In the genomic region with DNA sequence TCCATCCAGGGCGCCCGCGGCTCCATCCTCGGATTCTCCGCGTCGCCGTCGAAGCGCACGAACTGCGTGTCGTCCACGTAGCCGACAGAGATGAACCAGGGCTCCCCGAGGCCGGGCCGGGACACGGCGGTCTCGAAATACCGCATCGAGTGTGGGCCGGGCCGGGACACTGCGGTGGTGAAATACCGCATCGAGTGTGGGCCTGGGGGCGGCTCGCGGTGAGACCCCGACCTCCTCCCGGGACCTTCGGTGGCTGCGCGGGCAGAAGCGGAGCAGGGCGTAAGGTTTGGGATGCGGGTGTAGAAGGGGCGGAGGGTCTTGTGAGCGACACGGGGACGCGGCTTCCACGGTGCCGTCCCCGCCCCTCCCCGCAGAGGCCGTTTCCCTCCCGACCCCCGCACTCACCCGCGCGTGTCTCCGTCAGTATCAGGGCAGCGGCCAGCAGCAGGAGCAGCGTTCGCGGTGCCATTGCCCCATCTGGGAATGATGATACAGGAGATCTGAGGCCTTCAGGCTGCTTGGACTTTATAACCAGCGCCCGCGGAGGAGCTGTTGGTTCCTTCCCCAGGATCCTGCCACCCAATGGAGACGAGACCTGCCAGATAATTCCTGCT, we compare ENCODE assay signal across 8 mouse cellular contexts. TPM values are rescaled to one million over a fixed set of nuclear protein-coding genes. Genes with fewer than 3 reads are reported as not detected.
DNase-seq lines count a peak whose midpoint lies in the region; ATAC-seq lines count a peak whose summit lies in the region.

Gene Gm8909 (minus strand): TSS at position 499 of the 614 bp plus-strand sequence.

- H3K4me3 ChIP-seq in heart, embryonic 11.5 days (ENCODE audit: low read depth, low read length) = peak within 1 kb of the TSS; percentile 41
- peak within 1 kb of the TSS; percentile 44 for H3K4me3 ChIP-seq in intestine, embryonic 15.5 days (replicated peaks)
- peak within 1 kb of the TSS; percentile 20 for H3K4me3 ChIP-seq in midbrain, embryonic 13.5 days (replicated peaks)

- no peak within 1 kb of the TSS for H3K27ac ChIP-seq in heart, embryonic 11.5 days (ENCODE audit: low read depth, low read length)
- H3K27ac ChIP-seq in intestine, embryonic 15.5 days = no peak within 1 kb of the TSS
- no peak within 1 kb of the TSS for H3K27ac ChIP-seq in midbrain, embryonic 13.5 days

- no peaks in the 10 kb centered on the region; the same call in 1 of the 2 replicates for H3K4me1 ChIP-seq in heart, embryonic 11.5 days (ENCODE audit: control insufficient read depth, insufficient read depth, low read length)
- H3K4me1 ChIP-seq in intestine, embryonic 15.5 days (replicated peaks) = 0 out of 2 replicates have a peak, but pooled peaks cover 5% of the 10 kb centered on the region
- H3K4me1 ChIP-seq in midbrain, embryonic 13.5 days (replicated peaks) = no peaks in the 10 kb centered on the region

- 2% methylated on average over 62 of the region's 63 CpGs for WGBS in heart, embryonic 11.5 days (ENCODE audit: insufficient replicate concordance)
- 3% methylated on average over 57 of the region's 63 CpGs for WGBS in intestine, embryonic 15.5 days
- 2% methylated on average over 61 of the region's 63 CpGs for WGBS in midbrain, embryonic 13.5 days

- H3K4me2 ChIP-seq in heart, embryonic 11.5 days = peak within 1 kb of the TSS; percentile 59
- H3K4me2 ChIP-seq in intestine, embryonic 15.5 days (replicated peaks) = peak within 1 kb of the TSS; percentile 66
- H3K4me2 ChIP-seq in midbrain, embryonic 13.5 days (replicated peaks) = peak within 1 kb of the TSS; percentile 39

- DNase-seq in heart, postnatal 14 days = no peak
- no peak for DNase-seq in frontal cortex, adult 2 months (ENCODE audit: extremely low spot score in 1 of 2, low spot score in 1 of 2)
- no peak for DNase-seq in natural killer cell, adult 2 months (ENCODE audit: low spot score in 2 of 2)

- H3K27me3 ChIP-seq in heart, embryonic 11.5 days (ENCODE audit: control insufficient read depth, insufficient read depth, low read length) = peaks cover 55% of the 10 kb centered on the region
- peaks cover 53% of the 10 kb centered on the region for H3K27me3 ChIP-seq in intestine, embryonic 15.5 days (replicated peaks)
- H3K27me3 ChIP-seq in midbrain, embryonic 13.5 days = peaks cover 77% of the 10 kb centered on the region

- no peaks in the 10 kb centered on the region for H3K36me3 ChIP-seq in heart, embryonic 11.5 days (ENCODE audit: control insufficient read depth, insufficient read depth, low read length)
- no peaks in the 10 kb centered on the region for H3K36me3 ChIP-seq in intestine, embryonic 15.5 days
- no peaks in the 10 kb centered on the region for H3K36me3 ChIP-seq in midbrain, embryonic 13.5 days

- no peak within 1 kb of the TSS for H3K9ac ChIP-seq in heart, embryonic 11.5 days (ENCODE audit: low read depth, low read length)
- peak within 1 kb of the TSS; percentile 20; the same call in 1 of the 2 replicates for H3K9ac ChIP-seq in intestine, embryonic 15.5 days
- no peak within 1 kb of the TSS for H3K9ac ChIP-seq in midbrain, embryonic 13.5 days (replicated peaks)

- intact Hi-C loops in heart, postnatal 14 days (cut with DNase I) = no loop called here

- ATAC-seq in heart, embryonic 11.5 days (replicated peaks; ENCODE audit: insufficient number of reproducible peaks, low FRiP score, low TSS enrichment) = no peak
- ATAC-seq in common myeloid progenitor, adult 5-6 weeks (replicated peaks; ENCODE audit: low read depth, poor library complexity, severe bottlenecking) = peak; percentile 41; the same call in 1 of the 2 replicates
- peak; percentile 77 for ATAC-seq in intestine, embryonic 15.5 days
- no peak for ATAC-seq in midbrain, embryonic 13.5 days
- no peak for ATAC-seq in cerebellum, adult (ENCODE audit: insufficient number of reproducible peaks, low FRiP score, low TSS enrichment)

- no peaks in the 10 kb centered on the region for H3K9me3 ChIP-seq in heart, embryonic 11.5 days (replicated peaks; ENCODE audit: control insufficient read depth, low read length)
- no peaks in the 10 kb centered on the region for H3K9me3 ChIP-seq in intestine, embryonic 15.5 days
- H3K9me3 ChIP-seq in midbrain, embryonic 13.5 days = peaks cover 4% of the 10 kb centered on the region; the same call in 1 of the 2 replicates

RNA-seq across cellular contexts. Expression of gene Gm8909, which starts in this region (rescaled TPM):
- polyA plus RNA-seq in heart, embryonic 11.5 days (2014; fragmentation: Nextera tagmentation; extraction: Ambion mirVana) = not detected in 2 replicates
- total RNA-seq in heart, postnatal 14 days (2021) = not detected
- total RNA-seq in common myeloid progenitor, adult 5-6 weeks (2017) = not detected in 2 replicates
- polyA plus RNA-seq in intestine, embryonic 15.5 days (2015; fragmentation: Nextera tagmentation; extraction: Ambion mirVana) = 1.2 and 2.2 TPM in 2 replicates
- not detected in 2 replicates for polyA plus RNA-seq in midbrain, embryonic 13.5 days (2015; fragmentation: Nextera tagmentation; extraction: Ambion mirVana)
- polyA plus RNA-seq in frontal cortex, adult 2 months (2012; rRNA removed) = not detected in 2 replicates

Comparison
In these comparisons a context has a peak if more than half of its experiments do, and no peak if none do; other contexts are left out.
1. Peak in ATAC-seq in common myeloid progenitor, adult 5-6 weeks; RNA of the gene not detected or under 1 TPM.